Mouse (Mus musculus) heart, embryonic 10.5 days (tissue): ENCODE results near the gene Runx3. TPM values are rescaled to one million over a fixed set of nuclear protein-coding genes. Genes with fewer than 3 reads are reported as not detected.

Source experiments
- DNase-seq: peaks from one replicate; pipeline ENCODE4 v3.0.0-alpha.2; 2017; ENCODE audit warnings: low spot score
- H3K27ac ChIP-seq: fragments of 300-500 bp; sonication (generic); 2 replicates; pipeline ENCODE4 v1.5.1; 2016; ENCODE audit warnings: mild to moderate bottlenecking
- H3K27me3 ChIP-seq: fragments of 300-500 bp; sonication (generic); 2 replicates; pipeline ENCODE4 v1.6.1; 2016; ENCODE audit warnings: mild to moderate bottlenecking; ENCODE audit not compliant: poor library complexity, insufficient read depth, severe bottlenecking
- H3K36me3 ChIP-seq: fragments of 300-500 bp; sonication (generic); 2 replicates; pipeline ENCODE4 v1.6.1; 2016; ENCODE audit warnings: mild to moderate bottlenecking, moderate library complexity
- H3K4me1 ChIP-seq: fragments of 300-500 bp; sonication (generic); 2 replicates; pipeline ENCODE4 v1.6.1; 2016; ENCODE audit warnings: mild to moderate bottlenecking
- H3K4me3 ChIP-seq: fragments of 300-500 bp; sonication (generic); 2 replicates; pipeline ENCODE4 v1.5.1; 2016; ENCODE audit warnings: mild to moderate bottlenecking, moderate library complexity
- H3K9me3 ChIP-seq: fragments of 300-500 bp; sonication (generic); 2 replicates; pipeline ENCODE4 v1.6.1; 2016; ENCODE audit warnings: mild to moderate bottlenecking, moderate library complexity
- WGBS: fragments of 180-500 bp; shearing (Covaris S2); methylation state at CpG from one replicate; pipeline ENCODE4 v1.1.7; 2016; 5-methylcytosine and 5-hydroxymethylcytosine counted together
- polyA plus RNA-seq: library from polyadenylated mRNA; unstranded; fragments of >200 nt; fragmentation: Nextera tagmentation; extraction: Ambion mirVana; gene quantifications from 2 replicates; pipeline ENCODE4 v1.2.1, GENCODE M21; 2016

The Runx3 gene
- polyA plus RNA-seq, 1 experiment from 2014 or later: 0.05 TPM

- H3K4me1 ChIP-seq: 0 out of 2 replicates have a peak, but pooled peaks cover under 1% of the 10 kb centered on the region
- H3K27me3 ChIP-seq: peaks cover 53% of the 10 kb centered on the region
- no peak for DNase-seq
- H3K36me3 ChIP-seq: no peaks in the 10 kb centered on the region
- H3K9me3 ChIP-seq: no peaks in the 10 kb centered on the region
- 82% methylated on average over 8 of the region's 8 CpGs for WGBS
- H3K4me3 ChIP-seq: no peak overlapping the region
- H3K27ac ChIP-seq: no peak overlapping the region
Measured at GRCm38 (mm10) chr4:135095693-135096092, 24.8 kb upstream of the Runx3 start.

DNA sequence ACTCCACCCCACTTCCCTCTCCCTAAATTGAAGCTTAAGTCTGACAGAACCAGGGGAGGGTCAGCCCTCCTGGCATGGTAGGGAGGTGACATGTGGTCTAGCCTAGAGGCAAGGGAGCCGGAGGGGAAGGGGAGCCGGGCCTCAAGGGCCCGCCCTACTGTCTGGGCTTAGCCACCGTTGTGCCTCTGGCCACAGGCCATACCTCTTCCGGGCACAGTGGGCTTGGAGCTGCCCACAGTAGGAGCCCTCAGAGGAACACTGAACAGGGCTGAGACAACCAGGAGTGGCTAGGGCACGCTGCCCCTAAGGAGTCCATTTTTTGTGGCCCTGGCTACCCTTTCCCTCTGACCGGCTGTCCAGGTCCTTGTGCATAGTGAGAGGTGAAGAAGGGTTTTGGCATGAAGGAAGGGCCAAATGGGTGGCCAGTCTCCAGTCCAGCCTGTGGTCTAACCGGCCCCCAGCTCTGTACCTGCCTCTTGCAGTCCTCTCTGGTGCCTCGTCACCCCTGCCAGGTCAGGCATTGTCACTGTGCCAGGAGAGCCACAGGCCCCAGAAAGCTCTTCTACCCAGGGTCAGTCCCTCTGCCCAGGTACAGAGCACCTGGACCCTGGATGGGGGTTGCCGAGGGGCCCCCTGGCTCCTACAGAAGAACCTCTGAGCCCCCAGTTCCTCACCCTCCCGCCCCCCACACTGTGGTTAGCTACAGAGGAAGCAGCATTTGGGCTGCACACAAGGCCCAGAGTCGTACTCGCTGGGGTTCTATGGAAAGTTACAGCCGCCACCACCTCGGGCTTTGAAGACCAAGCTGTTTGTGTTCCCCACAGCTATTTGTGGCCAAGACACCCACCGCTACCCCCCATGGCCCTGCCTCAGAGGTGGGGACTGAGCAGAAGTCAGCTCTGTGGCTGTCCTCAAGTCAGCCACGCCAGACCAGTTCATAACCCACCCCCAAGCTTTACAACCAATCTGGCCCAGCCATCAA is 22.3 kb upstream of the Runx3 start:
- Histone ChIP-seq H3K27me3 (peaks cover 68% of the 10 kb centered on the region), H3K27ac (no peak overlapping the region), H3K36me3 (no peaks in the 10 kb centered on the region), H3K4me3 (no peak overlapping the region), H3K4me1 (peaks cover 6% of the 10 kb centered on the region; the same call in 1 of the 2 replicates), H3K9me3 (no peaks in the 10 kb centered on the region)
- WGBS: 81% methylated on average over 17 of the region's 17 CpGs
- DNase-seq: no peak

GRCm38 (mm10) chr4:135102019-135102740 is 18.3 kb upstream of the Runx3 start:
- Histone ChIP-seq H3K9me3 (no peaks in the 10 kb centered on the region), H3K36me3 (no peaks in the 10 kb centered on the region), H3K4me3 (no peak overlapping the region), H3K27me3 (peaks cover 93% of the 10 kb centered on the region), H3K4me1 (peaks cover 6% of the 10 kb centered on the region; the same call in 1 of the 2 replicates), H3K27ac (no peak overlapping the region)
- no peak for DNase-seq
- WGBS: 60% methylated on average over 13 of the region's 13 CpGs

GRCm38 (mm10) chr4:135102761-135103160 is 17.7 kb upstream of the Runx3 start:
- DNase-seq: no peak
- no peaks in the 10 kb centered on the region for H3K9me3 ChIP-seq
- H3K4me3 ChIP-seq: no peak overlapping the region
- 27% methylated on average over 4 of the region's 4 CpGs for WGBS
- no peak overlapping the region for H3K27ac ChIP-seq
- no peaks in the 10 kb centered on the region for H3K36me3 ChIP-seq
- peaks cover 6% of the 10 kb centered on the region; the same call in 1 of the 2 replicates for H3K4me1 ChIP-seq
- H3K27me3 ChIP-seq: peaks cover 89% of the 10 kb centered on the region

GRCm38 (mm10) chr4:135103800-135104199 is 16.7 kb upstream of the Runx3 start:
- Histone ChIP-seq H3K4me3 (no peak overlapping the region), H3K27ac (no peak overlapping the region), H3K36me3 (no peaks in the 10 kb centered on the region), H3K4me1 (peaks cover 6% of the 10 kb centered on the region; the same call in 1 of the 2 replicates), H3K27me3 (peaks cover 86% of the 10 kb centered on the region), H3K9me3 (no peaks in the 10 kb centered on the region)
- 38% methylated on average over 5 of the region's 5 CpGs for WGBS
- no peak for DNase-seq

DNA sequence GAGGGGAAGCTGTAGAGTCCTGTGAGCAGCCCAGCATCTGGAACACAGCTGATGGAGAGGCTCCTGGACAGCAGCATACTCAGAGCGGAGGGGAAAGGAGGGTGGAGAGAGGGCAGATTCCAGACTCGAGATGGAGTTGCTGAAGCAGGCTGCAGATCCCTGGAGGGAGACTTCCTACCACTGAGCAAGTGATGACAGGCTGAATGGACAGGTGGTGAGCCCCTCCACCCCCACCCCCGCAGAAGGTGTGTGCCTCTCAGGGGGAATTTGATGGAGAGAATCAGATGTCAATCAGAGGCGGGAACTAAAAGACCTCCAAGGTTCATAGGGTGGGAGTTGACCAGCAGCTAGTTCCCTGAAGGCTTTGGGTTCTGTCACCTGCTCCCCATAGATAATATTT is 13.5 kb upstream of the Runx3 start:
- Histone ChIP-seq H3K27ac (no peak overlapping the region), H3K27me3 (peaks cover 86% of the 10 kb centered on the region), H3K4me3 (no peak overlapping the region), H3K36me3 (no peaks in the 10 kb centered on the region), H3K4me1 (peaks cover 6% of the 10 kb centered on the region; the same call in 1 of the 2 replicates), H3K9me3 (peaks cover 3% of the 10 kb centered on the region)
- DNase-seq: no peak
- 26% methylated on average over 4 of the region's 4 CpGs for whole genome bisulfite sequencing

- no peak for DNase-seq
Measured at GRCm38 (mm10) chr4:135108666-135109065, 11.8 kb upstream of the Runx3 start.

GRCm38 (mm10) chr4:135113656-135114055 is 6.8 kb upstream of the Runx3 start:
- Histone ChIP-seq H3K9me3 (peaks cover 7% of the 10 kb centered on the region), H3K36me3 (no peaks in the 10 kb centered on the region), H3K27ac (no peak overlapping the region), H3K27me3 (peaks cover 84% of the 10 kb centered on the region), H3K4me1 (peaks cover 14% of the 10 kb centered on the region; the same call in 1 of the 2 replicates), H3K4me3 (no peak overlapping the region)
- 81% methylated on average over 8 of the region's 8 CpGs for WGBS
- no peak for DNase-seq

More at GRCm38 (mm10) chr4:135108666-135109065, 11.8 kb upstream of the Runx3 start:
- H3K4me3 ChIP-seq: no peak overlapping the region
- H3K36me3 ChIP-seq: no peaks in the 10 kb centered on the region
- WGBS: 52% methylated on average over 3 of the region's 3 CpGs
- no peaks in the 10 kb centered on the region for H3K4me1 ChIP-seq
- H3K9me3 ChIP-seq: peaks cover 7% of the 10 kb centered on the region
- H3K27ac ChIP-seq: no peak overlapping the region
- peaks cover 81% of the 10 kb centered on the region for H3K27me3 ChIP-seq

- no peak for DNase-seq
- WGBS: 74% methylated on average over 10 of the region's 10 CpGs
- Histone ChIP-seq H3K4me1 (peaks cover 14% of the 10 kb centered on the region; the same call in 1 of the 2 replicates), H3K9me3 (peaks cover 7% of the 10 kb centered on the region), H3K4me3 (no peak overlapping the region), H3K27me3 (peaks cover 84% of the 10 kb centered on the region), H3K36me3 (no peaks in the 10 kb centered on the region), H3K27ac (no peak overlapping the region)
Measured at GRCm38 (mm10) chr4:135114301-135114700, 6.2 kb upstream of the Runx3 start.

GRCm38 (mm10) chr4:135115426-135116170 is 4.9 kb upstream of the Runx3 start:
- no peak overlapping the region for H3K27ac ChIP-seq
- no peak for DNase-seq
- peaks cover 83% of the 10 kb centered on the region for H3K27me3 ChIP-seq
- peaks cover 14% of the 10 kb centered on the region; the same call in 1 of the 2 replicates for H3K4me1 ChIP-seq
- no peaks in the 10 kb centered on the region for H3K36me3 ChIP-seq
- H3K4me3 ChIP-seq: no peak overlapping the region
- 45% methylated on average over 14 of the region's 14 CpGs for WGBS
- peaks cover 7% of the 10 kb centered on the region for H3K9me3 ChIP-seq

DNA sequence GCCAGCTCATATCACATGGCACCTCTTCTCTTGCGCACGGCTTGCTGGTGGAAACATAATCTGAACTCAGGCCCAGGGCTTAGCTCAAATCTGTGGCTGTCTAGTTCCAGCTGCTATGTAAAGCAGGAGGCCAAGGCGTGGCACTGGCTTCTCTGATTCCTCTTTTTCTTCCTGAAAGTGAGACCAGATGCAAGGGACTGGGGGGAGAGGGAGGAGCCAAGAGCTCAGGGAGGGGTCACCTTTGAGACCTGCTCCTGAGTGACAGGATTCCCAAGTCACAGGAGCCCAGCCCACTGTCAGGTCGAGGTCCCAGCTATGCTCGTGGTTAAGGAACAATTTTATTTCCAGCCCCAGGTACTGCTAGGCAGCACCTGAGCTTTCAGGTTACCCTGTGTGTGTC is 4.1 kb upstream of the Runx3 start:
- Histone ChIP-seq H3K27ac (no peak overlapping the region), H3K4me1 (peaks cover 14% of the 10 kb centered on the region; the same call in 1 of the 2 replicates), H3K9me3 (peaks cover 7% of the 10 kb centered on the region), H3K36me3 (no peaks in the 10 kb centered on the region), H3K27me3 (peaks cover 81% of the 10 kb centered on the region), H3K4me3 (no peak overlapping the region)
- WGBS: 58% methylated on average over 5 of the region's 5 CpGs
- no peak for DNase-seq

DNA sequence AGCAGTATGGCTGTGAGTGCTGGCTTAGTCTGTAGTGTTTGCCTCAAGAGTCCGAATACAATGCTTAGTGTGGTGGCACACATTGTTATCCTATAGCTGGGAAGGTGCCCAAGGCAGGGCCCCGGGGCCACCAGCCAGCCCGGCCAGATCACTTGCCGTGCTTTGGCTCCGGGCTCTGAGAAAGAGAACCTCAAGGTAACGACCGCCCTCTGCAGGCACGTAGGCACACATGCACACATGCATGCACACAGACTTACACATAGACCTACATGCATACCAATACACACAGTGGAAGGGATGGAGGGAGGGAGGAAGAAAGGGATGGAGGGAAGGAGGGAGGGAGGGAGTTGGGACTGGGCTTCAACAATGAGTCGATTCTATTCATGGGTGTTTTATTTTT is 2.6 kb upstream of the Runx3 start:
- H3K4me1 ChIP-seq: peaks cover 14% of the 10 kb centered on the region; the same call in 1 of the 2 replicates
- no peaks in the 10 kb centered on the region for H3K9me3 ChIP-seq
- whole genome bisulfite sequencing: 91% methylated on average over 9 of the region's 9 CpGs
- H3K36me3 ChIP-seq: no peaks in the 10 kb centered on the region
- H3K27ac ChIP-seq: no peak overlapping the region
- DNase-seq: no peak
- no peak overlapping the region for H3K4me3 ChIP-seq
- H3K27me3 ChIP-seq: peaks cover 85% of the 10 kb centered on the region
